Mouse (Mus musculus) liver, embryonic 14.5 days (tissue): ENCODE data around the gene Plpp3.

Experiments used
- CTCF ChIP-seq: IDR thresholded peaks from 2 replicates; pipeline ENCODE4 v1.5.1; 2016; ENCODE audit warnings: antibody characterized with exemption, low read depth, control low read depth
- EP300 ChIP-seq: IDR thresholded peaks from 2 replicates; pipeline ENCODE4 v1.6.1; 2016; ENCODE audit warnings: antibody characterized with exemption, low read depth

DNA sequence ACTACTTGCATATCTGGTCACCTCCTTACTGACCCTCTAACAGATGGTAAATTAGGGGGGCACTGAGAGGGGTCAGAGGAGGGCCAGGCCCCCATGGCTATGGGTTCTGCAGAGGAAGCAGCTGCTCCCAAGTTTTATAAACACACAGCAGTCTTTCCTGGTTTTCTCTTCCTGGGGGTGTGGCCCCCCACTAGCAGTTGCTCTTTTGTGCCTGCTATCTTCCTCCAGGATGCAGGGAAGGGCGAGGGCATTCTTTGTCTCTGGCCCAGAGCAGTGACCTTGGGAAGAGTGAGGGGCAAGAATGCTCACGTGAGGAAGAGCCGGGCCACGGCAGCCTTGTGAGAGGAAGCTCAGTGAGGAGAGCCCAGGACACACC lies 66.8 kb downstream of the Plpp3 start:
- TF ChIP-seq EP300: no peak
- TF ChIP-seq CTCF: no peak
